Mouse (Mus musculus) small intestine, adult 2 months (tissue): ENCODE measurements around the gene Zfp710. TPM values are rescaled to one million over a fixed set of nuclear protein-coding genes. Genes with fewer than 3 reads are reported as not detected.
A peak's percentile ranks its signal among the peaks of the same experiment; 100 is the strongest.
"Not testable (repeated sequence)": the region's sequence is repeated elsewhere in the genome, so short reads cannot be mapped to it uniquely, and the experiment has no call there.

Experiments used
- H3K27ac ChIP-seq: fragments of 200-500 bp; 2 replicates; pipeline ENCODE4 v1.5.1; 2012; ENCODE audit warnings: low read depth, low read length, control low read depth, inconsistent platforms; ENCODE audit not compliant: insufficient read depth
- H3K27me3 ChIP-seq: fragments of 200-500 bp; 2 replicates; pipeline ENCODE4 v1.6.1; 2012; ENCODE audit warnings: mild to moderate bottlenecking, moderate library complexity, low read length, inconsistent platforms; ENCODE audit not compliant: control insufficient read depth, insufficient read depth
- H3K36me3 ChIP-seq: fragments of 200-500 bp; 2 replicates; pipeline ENCODE4 v1.6.1; 2012; ENCODE audit warnings: mild to moderate bottlenecking, low read length, control low read depth, inconsistent platforms; ENCODE audit not compliant: control insufficient read depth, insufficient read depth
- H3K4me1 ChIP-seq: fragments of 200-500 bp; 2 replicates; pipeline ENCODE4 v1.6.1; 2012; ENCODE audit warnings: low read length, inconsistent platforms, mixed read lengths; ENCODE audit not compliant: control insufficient read depth, insufficient read depth, insufficient read length
- H3K4me3 ChIP-seq: fragments of 200-500 bp; 2 replicates; pipeline ENCODE4 v1.5.1; 2012; ENCODE audit warnings: low read depth, mild to moderate bottlenecking, control low read depth, inconsistent platforms, low read length, moderate library complexity
- CTCF ChIP-seq: fragments of 200-500 bp; IDR thresholded peaks from 2 replicates; pipeline ENCODE4 v1.5.1; 2012; ENCODE audit warnings: low read depth, mild to moderate bottlenecking, control low read depth, inconsistent platforms, low read length, moderate library complexity, mixed read lengths; ENCODE audit not compliant: insufficient replicate concordance, insufficient read length; ENCODE audit errors: extremely low read depth
- POLR2A ChIP-seq: fragments of 200-500 bp; IDR thresholded peaks from 2 replicates; pipeline ENCODE4 v1.6.1; 2012; ENCODE audit warnings: low read depth, mild to moderate bottlenecking, control low read depth, inconsistent platforms, low read length, moderate library complexity
- WGBS: fragments of 180-500 bp; shearing (Covaris S2); methylation state at CpG from one replicate; pipeline ENCODE4 v1.1.7; 2018; 5-methylcytosine and 5-hydroxymethylcytosine counted together
- polyA plus RNA-seq: library from polyadenylated mRNA; depleted of rRNA; stranded (reverse); fragments of >200 nt; gene quantifications from 2 replicates; pipeline ENCODE4 v1.2.3, GENCODE M21; 2012

Gene Zfp710
- polyA plus RNA-seq, 1 experiment: 67.9 TPM

GRCm38 (mm10) chr7:80049746-80050145, 25.1 kb downstream of the Zfp710 start:
- TF ChIP-seq POLR2A: no peak
- TF ChIP-seq CTCF: no peak
- H3K4me1 ChIP-seq: peaks cover 36% of the 10 kb centered on the region
- 15% methylated on average over 2 of the region's 2 CpGs for WGBS
- no peak overlapping the region for H3K4me3 ChIP-seq
- no peaks in the 10 kb centered on the region for H3K27me3 ChIP-seq
- H3K27ac ChIP-seq: peak overlapping the region; percentile 49
- H3K36me3 ChIP-seq: peaks cover 3% of the 10 kb centered on the region; the same call in 1 of the 2 replicates

GRCm38 (mm10) chr7:80050382-80050781, 25.8 kb downstream of the Zfp710 start:
- H3K27me3 ChIP-seq, H3K36me3 ChIP-seq, H3K4me3 ChIP-seq: not testable (repeated sequence)
- WGBS: 64% methylated on average over 1 of the region's 1 CpGs
- peak overlapping the region; percentile 49; the same call in 1 of the 2 replicates for H3K27ac ChIP-seq
- H3K4me1 ChIP-seq: peaks cover 36% of the 10 kb centered on the region

- Histone ChIP-seq H3K4me3 (no peak overlapping the region), H3K4me1 (peaks cover 49% of the 10 kb centered on the region), H3K27ac (peak overlapping the region; percentile 93), H3K36me3 (peaks cover 3% of the 10 kb centered on the region; the same call in 1 of the 2 replicates), H3K27me3 (no peaks in the 10 kb centered on the region)
- TF ChIP-seq CTCF (no peak), POLR2A (no peak)
- WGBS: 28% methylated on average over 6 of the region's 6 CpGs
Observed at GRCm38 (mm10) chr7:80051835-80052234, 27.2 kb downstream of the Zfp710 start.

- H3K4me3 ChIP-seq: peak overlapping the region; percentile 35; the same call in 1 of the 2 replicates
- no peaks in the 10 kb centered on the region for H3K27me3 ChIP-seq
- H3K36me3 ChIP-seq: peaks cover 3% of the 10 kb centered on the region; the same call in 1 of the 2 replicates
- TF ChIP-seq CTCF (0 out of 2 replicates have a peak, but pooled peaks have one; percentile 13), POLR2A (no peak)
- H3K27ac ChIP-seq: peak overlapping the region; percentile 93
- peaks cover 49% of the 10 kb centered on the region for H3K4me1 ChIP-seq
- WGBS: 8% methylated on average over 11 of the region's 11 CpGs
Observed at GRCm38 (mm10) chr7:80052261-80052660, 27.6 kb downstream of the Zfp710 start.

GRCm38 (mm10) chr7:80053147-80053546, 28.5 kb downstream of the Zfp710 start:
- Histone ChIP-seq H3K27ac (peak overlapping the region; percentile 93), H3K27me3 (no peaks in the 10 kb centered on the region), H3K36me3 (peaks cover 3% of the 10 kb centered on the region; the same call in 1 of the 2 replicates), H3K4me1 (peaks cover 55% of the 10 kb centered on the region), H3K4me3 (no peak overlapping the region)
- WGBS: 64% methylated on average over 9 of the region's 9 CpGs
- no peak for TF ChIP-seq CTCF
- TF ChIP-seq POLR2A: no peak

- no peak for TF ChIP-seq CTCF
- no peak for TF ChIP-seq POLR2A
- 56% methylated on average over 12 of the region's 12 CpGs for WGBS
- no peaks in the 10 kb centered on the region for H3K27me3 ChIP-seq
- peaks cover 72% of the 10 kb centered on the region for H3K4me1 ChIP-seq
- H3K36me3 ChIP-seq: peaks cover 3% of the 10 kb centered on the region; the same call in 1 of the 2 replicates
- no peak overlapping the region for H3K4me3 ChIP-seq
- peak overlapping the region; percentile 62 for H3K27ac ChIP-seq
Observed at GRCm38 (mm10) chr7:80055781-80056180, 31.2 kb downstream of the Zfp710 start.

GRCm38 (mm10) chr7:80057002-80057691, 32.5 kb downstream of the Zfp710 start:
- no peaks in the 10 kb centered on the region for H3K27me3 ChIP-seq
- peaks cover 77% of the 10 kb centered on the region for H3K4me1 ChIP-seq
- H3K27ac ChIP-seq: peak overlapping the region; percentile 100
- 16% methylated on average over 4 of the region's 4 CpGs for WGBS
- H3K36me3 ChIP-seq: peaks cover 3% of the 10 kb centered on the region; the same call in 1 of the 2 replicates
- peak overlapping the region; percentile 4; the same call in 1 of the 2 replicates for H3K4me3 ChIP-seq
- TF ChIP-seq CTCF: no peak
- TF ChIP-seq POLR2A: peak; percentile 37; the same call in 1 of the 2 replicates
